Mouse (Mus musculus): Measurements from ENCODE around the gene Parl. TPM values are rescaled to one million over a fixed set of nuclear protein-coding genes. Genes with fewer than 3 reads are reported as not detected.

Gene Parl
- polyA plus RNA-seq, 1 experiment from 2014 or later, result 118 TPM

- 96% methylated on average over 5 of the region's 5 CpGs for WGBS
- Histone ChIP-seq H3K27ac (no peak overlapping the region), H3K4me1 (replicated peaks) (no peaks in the 10 kb centered on the region), H3K9me3 (no peaks in the 10 kb centered on the region), H3K4me3 (no peak overlapping the region), H3K36me3 (peaks cover 72% of the 10 kb centered on the region), H3K27me3 (ENCODE audit: insufficient read depth, poor library complexity, severe bottlenecking) (no peaks in the 10 kb centered on the region)
- no peak for DNase-seq (ENCODE audit: low spot score)
Measured at GRCm38 (mm10) chr16:20279395-20279794, 22.8 kb downstream of the Parl start.

DNA sequence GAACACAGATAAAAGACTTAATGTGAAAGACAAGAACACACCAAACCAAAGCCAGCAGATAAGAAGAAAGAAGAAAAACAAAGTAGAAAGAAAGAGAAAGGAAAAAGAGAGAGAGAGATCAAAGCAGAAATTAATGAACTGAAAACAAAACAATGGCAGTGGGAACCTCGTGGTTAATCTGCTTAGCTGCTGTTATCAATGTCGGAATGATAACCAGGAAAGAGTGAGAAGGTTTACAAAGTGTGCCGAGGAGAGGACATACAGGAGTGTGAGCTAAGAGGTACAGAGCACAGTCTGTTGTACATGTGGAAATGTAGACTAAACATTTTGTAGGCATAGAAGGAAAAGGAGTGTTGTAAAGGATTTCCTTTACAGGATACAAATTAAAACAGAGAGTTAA, 29.2 kb downstream of the Parl start:
- Histone ChIP-seq H3K27me3 (ENCODE audit: insufficient read depth, poor library complexity, severe bottlenecking) (no peaks in the 10 kb centered on the region), H3K9me3 (no peaks in the 10 kb centered on the region), H3K36me3 (peaks cover 8% of the 10 kb centered on the region), H3K27ac (no peak overlapping the region), H3K4me1 (replicated peaks) (no peaks in the 10 kb centered on the region), H3K4me3 (no peak overlapping the region)
- 61% methylated on average over 3 of the region's 3 CpGs for WGBS
- DNase-seq (ENCODE audit: low spot score), result no peak

GRCm38 (mm10) chr16:20271339-20271738, 30.8 kb downstream of the Parl start:
- H3K4me1 ChIP-seq (replicated peaks), result no peaks in the 10 kb centered on the region
- DNase-seq (ENCODE audit: low spot score), result no peak
- H3K27ac ChIP-seq, result no peak overlapping the region
- no peak overlapping the region for H3K4me3 ChIP-seq
- WGBS, result 84% methylated on average over 4 of the region's 4 CpGs
- H3K9me3 ChIP-seq, result no peaks in the 10 kb centered on the region
- no peaks in the 10 kb centered on the region for H3K36me3 ChIP-seq
- no peaks in the 10 kb centered on the region for H3K27me3 ChIP-seq (ENCODE audit: insufficient read depth, poor library complexity, severe bottlenecking)

DNA sequence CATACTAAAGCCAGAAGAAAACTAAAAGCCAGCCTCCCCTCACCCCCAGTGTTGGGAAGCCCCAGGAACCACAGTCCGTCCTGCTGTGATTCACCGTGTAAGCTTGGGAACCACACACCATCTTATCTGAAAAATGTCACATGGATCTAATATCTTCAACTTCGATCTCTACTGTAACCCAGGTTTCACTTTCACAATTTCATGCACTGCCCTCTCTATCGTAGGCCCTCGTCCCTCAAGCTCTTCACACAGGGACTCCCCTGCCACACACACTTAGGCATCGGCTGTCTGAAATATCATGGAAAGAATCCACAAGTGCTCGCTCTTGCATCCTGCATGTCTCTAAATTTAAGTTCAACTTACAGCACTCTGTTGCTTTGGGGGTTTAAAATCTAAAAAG, 37.1 kb downstream of the Parl start:
- WGBS, result 83% methylated on average over 7 of the region's 7 CpGs
- Histone ChIP-seq H3K27me3 (ENCODE audit: insufficient read depth, poor library complexity, severe bottlenecking) (no peaks in the 10 kb centered on the region), H3K9me3 (no peaks in the 10 kb centered on the region), H3K4me1 (replicated peaks) (no peaks in the 10 kb centered on the region), H3K4me3 (no peak overlapping the region), H3K27ac (no peak overlapping the region), H3K36me3 (no peaks in the 10 kb centered on the region)
- no peak for DNase-seq (ENCODE audit: low spot score)

- Histone ChIP-seq H3K36me3 (no peaks in the 10 kb centered on the region), H3K4me3 (no peak overlapping the region), H3K9me3 (no peaks in the 10 kb centered on the region), H3K27me3 (ENCODE audit: insufficient read depth, poor library complexity, severe bottlenecking) (no peaks in the 10 kb centered on the region), H3K27ac (no peak overlapping the region), H3K4me1 (replicated peaks) (no peaks in the 10 kb centered on the region)
- DNase-seq (ENCODE audit: low spot score), result no peak
- 73% methylated on average over 5 of the region's 5 CpGs for WGBS
Measured at GRCm38 (mm10) chr16:20257926-20258325, 44.3 kb downstream of the Parl start.

DNA sequence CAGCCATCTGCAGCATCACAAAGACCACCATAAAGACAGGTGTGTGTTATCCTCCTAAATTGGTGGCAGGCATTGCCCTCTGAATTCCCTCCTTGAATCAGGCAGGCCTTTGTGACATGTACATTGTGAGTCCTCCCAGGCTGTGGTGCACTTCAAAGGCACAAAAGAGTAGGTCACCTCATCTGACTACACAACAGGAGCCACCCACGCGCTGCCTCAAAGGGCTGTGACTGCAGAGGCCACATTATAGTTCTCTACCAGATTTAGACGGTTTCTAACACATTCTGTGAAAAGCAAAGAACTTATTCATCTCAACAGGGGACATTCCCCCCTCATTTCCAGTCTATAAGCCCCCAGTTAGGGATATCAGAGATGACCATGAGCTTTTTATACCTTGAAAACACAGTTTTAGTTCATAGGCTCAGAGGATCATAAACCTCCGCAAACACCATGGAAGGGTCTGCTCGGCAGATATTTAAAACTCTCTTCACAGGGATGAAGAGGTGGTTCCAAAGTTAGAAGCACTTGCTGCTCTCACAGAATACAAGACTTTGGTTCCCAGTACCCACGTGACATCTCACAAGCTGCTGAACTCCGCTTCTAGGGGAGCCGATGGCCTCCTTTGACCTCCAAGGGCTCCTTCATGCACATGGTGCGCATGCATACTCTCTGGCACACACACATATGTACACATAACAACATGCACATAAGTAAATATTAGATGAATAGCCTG, 53.6 kb downstream of the Parl start:
- Histone ChIP-seq H3K9me3 (no peaks in the 10 kb centered on the region), H3K27ac (no peak overlapping the region), H3K4me1 (replicated peaks) (no peaks in the 10 kb centered on the region), H3K27me3 (ENCODE audit: insufficient read depth, poor library complexity, severe bottlenecking) (no peaks in the 10 kb centered on the region), H3K36me3 (no peaks in the 10 kb centered on the region), H3K4me3 (no peak overlapping the region)
- DNase-seq (ENCODE audit: low spot score), result no peak
- 88% methylated on average over 9 of the region's 9 CpGs for WGBS

DNA sequence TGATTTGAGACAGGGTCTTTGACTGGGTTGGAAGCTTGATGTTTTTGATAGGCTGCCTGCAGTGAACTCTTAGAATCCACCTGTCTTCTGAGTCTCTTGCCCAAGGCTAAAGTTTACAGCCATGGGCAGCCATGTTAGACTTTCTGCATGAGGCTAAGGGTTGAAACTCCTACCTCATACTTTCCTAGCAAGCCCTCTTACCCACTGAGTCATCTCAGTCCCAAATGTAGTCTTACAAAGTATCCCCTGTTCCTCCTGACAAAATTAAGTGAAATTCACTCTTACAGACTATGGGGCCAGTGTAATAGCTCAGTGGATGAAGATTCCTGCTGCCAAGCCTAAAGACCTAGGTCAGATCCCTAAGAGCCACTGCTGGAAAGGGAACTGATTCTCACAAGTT, 55.1 kb downstream of the Parl start:
- no peak for DNase-seq (ENCODE audit: low spot score)
- no peaks in the 10 kb centered on the region for H3K4me1 ChIP-seq (replicated peaks)
- H3K9me3 ChIP-seq, result no peaks in the 10 kb centered on the region
- H3K27ac ChIP-seq, result no peak overlapping the region
- H3K27me3 ChIP-seq (ENCODE audit: insufficient read depth, poor library complexity, severe bottlenecking), result peaks cover 3% of the 10 kb centered on the region; the same call in 1 of the 2 replicates
- no peaks in the 10 kb centered on the region for H3K36me3 ChIP-seq
- no peak overlapping the region for H3K4me3 ChIP-seq

GRCm38 (mm10) chr16:20240468-20241414, 61.4 kb downstream of the Parl start, which contains the start of gene Map6d1:
TSS of gene Map6d1 (minus strand) at chr16:20241358.
- under 1% methylated on average over 90 of the region's 90 CpGs for WGBS
- Histone ChIP-seq H3K9me3 (no peaks in the 10 kb centered on the region), H3K4me1 (replicated peaks) (peaks cover 19% of the 10 kb centered on the region), H3K27ac (peak within 1 kb of the TSS; percentile 90), H3K4me3 (peak within 1 kb of the TSS; percentile 80), H3K27me3 (ENCODE audit: insufficient read depth, poor library complexity, severe bottlenecking) (peaks cover 21% of the 10 kb centered on the region), H3K36me3 (0 out of 2 replicates have a peak, but pooled peaks cover 6% of the 10 kb centered on the region)
- DNase-seq (ENCODE audit: low spot score), result peak; percentile 71

DNA sequence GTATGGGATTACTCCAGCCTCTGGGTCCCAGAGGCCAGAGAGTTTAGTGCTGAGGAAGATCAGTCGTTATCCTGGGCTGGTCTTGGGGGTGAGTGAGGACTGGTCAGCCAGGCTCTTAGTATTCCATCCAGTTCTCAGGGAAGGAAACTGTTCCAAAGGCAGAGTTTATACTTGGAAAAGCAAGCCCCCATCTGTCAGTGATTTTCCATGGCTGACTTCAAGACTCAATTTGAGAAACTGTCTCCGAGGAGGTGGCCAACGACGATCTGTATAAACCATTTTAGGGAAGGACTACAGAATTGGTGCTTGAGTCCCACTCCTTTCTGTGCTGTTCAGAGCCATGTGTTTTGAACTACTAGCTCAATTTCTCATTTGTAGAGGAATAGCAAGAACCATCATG, 63.5 kb downstream of the Parl start:
- H3K36me3 ChIP-seq, result peaks cover 19% of the 10 kb centered on the region
- WGBS, result 94% methylated on average over 4 of the region's 4 CpGs
- H3K4me3 ChIP-seq, result no peak overlapping the region
- H3K27me3 ChIP-seq (ENCODE audit: insufficient read depth, poor library complexity, severe bottlenecking), result peaks cover 21% of the 10 kb centered on the region
- H3K27ac ChIP-seq, result no peak overlapping the region
- no peaks in the 10 kb centered on the region for H3K9me3 ChIP-seq
- H3K4me1 ChIP-seq (replicated peaks), result peaks cover 19% of the 10 kb centered on the region
- no peak for DNase-seq (ENCODE audit: low spot score)

- DNase-seq (ENCODE audit: low spot score), result no peak
- peaks cover 29% of the 10 kb centered on the region for H3K36me3 ChIP-seq
- H3K4me3 ChIP-seq, result no peak overlapping the region
- no peaks in the 10 kb centered on the region for H3K9me3 ChIP-seq
- H3K27ac ChIP-seq, result peak overlapping the region; percentile 46; the same call in 1 of the 2 replicates
- H3K27me3 ChIP-seq (ENCODE audit: insufficient read depth, poor library complexity, severe bottlenecking), result peaks cover 20% of the 10 kb centered on the region
- peaks cover 19% of the 10 kb centered on the region for H3K4me1 ChIP-seq (replicated peaks)
- WGBS, result 63% methylated on average over 4 of the region's 4 CpGs
Measured at GRCm38 (mm10) chr16:20237426-20237825, 64.8 kb downstream of the Parl start.

GRCm38 (mm10) chr16:20234406-20234805, 67.8 kb downstream of the Parl start:
- peaks cover 56% of the 10 kb centered on the region for H3K36me3 ChIP-seq

More at GRCm38 (mm10) chr16:20234406-20234805, 67.8 kb downstream of the Parl start:
- Histone ChIP-seq H3K4me3 (no peak overlapping the region), H3K27me3 (ENCODE audit: insufficient read depth, poor library complexity, severe bottlenecking) (peaks cover 5% of the 10 kb centered on the region; the same call in 1 of the 2 replicates), H3K4me1 (replicated peaks) (peaks cover 8% of the 10 kb centered on the region), H3K27ac (no peak overlapping the region), H3K9me3 (no peaks in the 10 kb centered on the region)
- 69% methylated on average over 4 of the region's 4 CpGs for WGBS
- no peak for DNase-seq (ENCODE audit: low spot score)
